Mouse (Mus musculus) hindbrain, embryonic 13.5 days (tissue): Measurements from ENCODE around the gene Olfr458. TPM values are rescaled to one million over a fixed set of nuclear protein-coding genes. Genes with fewer than 3 reads are reported as not detected.
"Not testable (repeated sequence)": the region's sequence is repeated elsewhere in the genome, so short reads cannot be mapped to it uniquely, and the experiment has no call there.

Experiments
- ATAC-seq: fragments of 200-750 bp; cut with Nextera tagmentation; 2 replicates; pipeline ENCODE4 v1.8.0; 2017; ENCODE audit warnings: moderate TSS enrichment; ENCODE audit not compliant: low FRiP score
- H3K27ac ChIP-seq: fragments of 300-500 bp; sonication (generic); 2 replicates; pipeline ENCODE4 v1.5.1; 2015; ENCODE audit warnings: inconsistent platforms, mild to moderate bottlenecking, moderate library complexity
- H3K27me3 ChIP-seq: fragments of 300-500 bp; sonication (generic); 2 replicates; pipeline ENCODE4 v1.6.1; 2015; ENCODE audit warnings: mild to moderate bottlenecking, inconsistent platforms
- H3K36me3 ChIP-seq: fragments of 300-500 bp; sonication (generic); 2 replicates; pipeline ENCODE4 v1.6.1; 2015; ENCODE audit warnings: mild to moderate bottlenecking, inconsistent platforms
- H3K4me1 ChIP-seq: fragments of 300-500 bp; sonication (generic); replicated peaks from 2 replicates; pipeline ENCODE4 v1.6.1; 2015; ENCODE audit warnings: inconsistent platforms
- H3K4me2 ChIP-seq: fragments of 300-500 bp; sonication (generic); 2 replicates; pipeline ENCODE4 v1.6.1; 2015; ENCODE audit warnings: inconsistent platforms, mild to moderate bottlenecking, moderate library complexity
- H3K4me3 ChIP-seq: fragments of 300-500 bp; sonication (generic); 2 replicates; pipeline ENCODE4 v1.5.1; 2015; ENCODE audit warnings: mild to moderate bottlenecking, inconsistent platforms
- H3K9ac ChIP-seq: fragments of 300-500 bp; sonication (generic); 2 replicates; pipeline ENCODE4 v1.6.1; 2015; ENCODE audit warnings: mild to moderate bottlenecking, inconsistent platforms
- H3K9me3 ChIP-seq: fragments of 300-500 bp; sonication (generic); 2 replicates; pipeline ENCODE4 v1.6.1; 2016; ENCODE audit warnings: inconsistent platforms
- WGBS: fragments of 180-500 bp; shearing (Covaris S2); methylation state at CpG from one replicate; pipeline ENCODE4 v1.1.7; 2015; 5-methylcytosine and 5-hydroxymethylcytosine counted together
- polyA plus RNA-seq: library from polyadenylated mRNA; unstranded; fragments of >200 nt; fragmentation: Nextera tagmentation; extraction: Ambion mirVana; gene quantifications from 2 replicates; pipeline ENCODE4 v1.2.1, GENCODE M21; 2015

The Olfr458 gene
- polyA plus RNA-seq: not detected in 2 replicates

GRCm38 (mm10) chr6:42465096-42465495 is at the start of gene Olfr458:
Gene Olfr458 (minus strand): TSS chr6:42465196.
- Histone ChIP-seq H3K9ac (no peak within 1 kb of the TSS), H3K27ac (no peak within 1 kb of the TSS), H3K4me3 (no peak within 1 kb of the TSS), H3K4me1 (no peaks in the 10 kb centered on the region), H3K36me3 (no peaks in the 10 kb centered on the region), H3K27me3 (no peaks in the 10 kb centered on the region), H3K9me3 (no peaks in the 10 kb centered on the region), H3K4me2 (no peak within 1 kb of the TSS)
- ATAC-seq: no peak
- WGBS: 78% methylated on average over 1 of the region's 1 CpGs

DNA sequence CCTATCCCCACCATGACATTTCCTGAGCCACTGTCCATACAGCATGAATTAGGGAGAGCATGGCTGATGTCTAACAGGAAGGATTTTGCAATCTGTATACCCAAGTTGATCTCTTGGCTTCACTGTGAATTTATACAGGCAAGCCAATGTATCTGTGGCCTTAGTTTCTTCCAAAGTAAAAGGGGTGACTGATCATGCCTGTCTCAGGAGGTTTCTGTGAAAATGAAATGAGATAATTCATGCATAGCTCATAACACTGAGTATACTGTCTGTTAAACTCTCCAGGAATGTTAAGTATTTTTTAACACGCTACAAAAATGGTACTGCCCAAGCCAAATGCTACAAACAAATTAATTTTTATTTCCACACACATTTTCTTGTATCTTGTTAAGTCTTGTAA is 48.5 kb upstream of the Olfr458 start:
- Histone ChIP-seq H3K4me3 (no peak overlapping the region), H3K4me1 (no peaks in the 10 kb centered on the region), H3K36me3 (no peaks in the 10 kb centered on the region), H3K9me3 (no peaks in the 10 kb centered on the region), H3K27me3 (no peaks in the 10 kb centered on the region), H3K27ac (no peak overlapping the region), H3K9ac (no peak overlapping the region), H3K4me2 (no peak overlapping the region)
- no peak for ATAC-seq
- 83% methylated on average over 1 of the region's 1 CpGs for WGBS

GRCm38 (mm10) chr6:42509311-42509710 is 44.3 kb upstream of the Olfr458 start:
- Histone ChIP-seq H3K9me3 (no peaks in the 10 kb centered on the region), H3K27ac (no peak overlapping the region), H3K4me1 (no peaks in the 10 kb centered on the region), H3K4me3 (no peak overlapping the region), H3K36me3 (no peaks in the 10 kb centered on the region), H3K9ac (no peak overlapping the region), H3K27me3 (no peaks in the 10 kb centered on the region), H3K4me2 (no peak overlapping the region)
- no peak for ATAC-seq

DNA sequence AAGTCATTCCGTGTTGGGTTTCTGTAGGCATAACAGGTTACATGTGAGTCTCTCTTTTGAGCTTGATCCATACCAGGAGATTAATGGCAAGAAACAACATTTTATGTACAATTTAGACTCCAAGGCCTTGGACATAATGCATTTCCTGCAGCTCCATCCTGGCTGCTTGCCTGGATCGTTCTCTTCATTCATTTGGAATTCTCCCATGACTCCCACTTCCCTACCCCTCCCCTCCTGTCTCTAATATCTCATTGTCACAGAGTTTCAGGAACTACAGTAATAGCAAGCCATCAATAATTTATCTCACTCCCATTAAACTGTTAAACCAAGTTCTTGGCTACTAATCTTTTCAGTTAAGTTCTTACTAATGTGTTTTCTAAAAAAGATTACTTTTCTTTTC is 38.5 kb upstream of the Olfr458 start:
- no peak for ATAC-seq
- 86% methylated on average over 2 of the region's 2 CpGs for WGBS
- no peak overlapping the region for H3K4me2 ChIP-seq
- H3K27me3 ChIP-seq: no peaks in the 10 kb centered on the region
- H3K9ac ChIP-seq: no peak overlapping the region
- no peaks in the 10 kb centered on the region for H3K9me3 ChIP-seq
- no peaks in the 10 kb centered on the region for H3K36me3 ChIP-seq
- H3K4me1 ChIP-seq: no peaks in the 10 kb centered on the region
- H3K27ac ChIP-seq: no peak overlapping the region
- H3K4me3 ChIP-seq: no peak overlapping the region

- Histone ChIP-seq H3K4me1 (no peaks in the 10 kb centered on the region), H3K36me3 (no peaks in the 10 kb centered on the region), H3K27ac (no peak overlapping the region), H3K27me3 (no peaks in the 10 kb centered on the region), H3K9me3 (no peaks in the 10 kb centered on the region), H3K4me2 (no peak overlapping the region), H3K9ac (no peak overlapping the region), H3K4me3 (no peak overlapping the region)
- no peak for ATAC-seq
- 83% methylated on average over 1 of the region's 1 CpGs for WGBS
Observed at GRCm38 (mm10) chr6:42489731-42490130, 24.7 kb upstream of the Olfr458 start.

GRCm38 (mm10) chr6:42487114-42487513 is 22.1 kb upstream of the Olfr458 start, which contains the start of gene Olfr456:
Gene Olfr456 (minus strand): TSS chr6:42487214.
- H3K4me3 ChIP-seq: no peak within 1 kb of the TSS
- H3K27ac ChIP-seq: no peak within 1 kb of the TSS
- 82% methylated on average over 1 of the region's 1 CpGs for whole genome bisulfite sequencing
- no peak for ATAC-seq
- H3K4me2 ChIP-seq: no peak within 1 kb of the TSS
- H3K27me3 ChIP-seq: no peaks in the 10 kb centered on the region
- no peaks in the 10 kb centered on the region for H3K9me3 ChIP-seq
- no peaks in the 10 kb centered on the region for H3K4me1 ChIP-seq
- no peak within 1 kb of the TSS for H3K9ac ChIP-seq
- no peaks in the 10 kb centered on the region for H3K36me3 ChIP-seq

DNA sequence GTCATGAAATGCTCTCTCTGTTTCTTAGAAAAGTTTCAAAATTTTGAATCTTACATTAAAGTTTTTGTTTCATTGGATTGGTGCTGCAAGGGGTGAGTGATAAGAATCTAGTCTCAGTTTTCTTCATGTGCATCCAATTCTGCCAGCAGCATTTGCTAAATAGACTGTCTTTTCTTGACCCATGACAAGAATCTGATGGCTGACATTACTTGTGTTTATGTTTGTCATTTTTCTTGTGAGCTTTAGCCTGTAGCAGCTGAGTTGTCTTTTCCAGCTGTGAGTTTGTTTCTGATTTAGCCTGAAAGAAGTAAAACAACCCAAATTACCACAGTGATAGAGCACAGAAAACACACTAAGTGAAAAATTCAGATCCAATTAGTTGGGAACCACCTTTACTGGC is 19.6 kb upstream of the Olfr458 start:
- no peak overlapping the region for H3K4me2 ChIP-seq
- no peak for ATAC-seq
- H3K9ac ChIP-seq: no peak overlapping the region

GRCm38 (mm10) chr6:42476235-42476634 is 11.2 kb upstream of the Olfr458 start, which contains the start of gene Olfr457:
Gene Olfr457 (minus strand): TSS chr6:42476335.
- no peak for ATAC-seq

More for the DNA sequence above, 19.6 kb upstream of the Olfr458 start:
- Histone ChIP-seq H3K9me3 (no peaks in the 10 kb centered on the region), H3K4me3 (no peak overlapping the region), H3K27ac (no peak overlapping the region), H3K36me3 (no peaks in the 10 kb centered on the region), H3K4me1 (no peaks in the 10 kb centered on the region), H3K27me3 (no peaks in the 10 kb centered on the region)

DNA sequence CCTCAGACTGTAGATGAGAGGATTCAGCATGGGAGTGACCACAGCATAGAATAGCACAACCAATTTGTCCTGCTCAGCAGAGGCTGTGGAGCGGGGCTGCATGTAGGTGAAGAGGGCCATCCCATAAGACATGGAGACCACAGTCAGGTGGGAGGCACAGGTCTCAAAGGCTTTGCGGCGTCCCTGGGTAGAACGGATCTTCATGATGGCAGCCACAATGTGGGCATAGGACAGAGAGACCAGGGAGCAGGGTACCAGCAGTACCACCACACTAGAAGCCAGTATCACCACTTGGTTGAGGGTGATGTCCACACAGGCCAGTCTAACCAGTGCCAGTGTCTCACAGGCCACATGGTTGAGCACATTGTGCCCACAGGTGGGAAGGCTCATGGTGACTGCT is 6.3 kb upstream of the Olfr458 start:
- H3K36me3 ChIP-seq, H3K4me1 ChIP-seq, H3K27ac ChIP-seq, H3K9me3 ChIP-seq, H3K9ac ChIP-seq, H3K4me2 ChIP-seq, H3K27me3 ChIP-seq, ATAC-seq, H3K4me3 ChIP-seq: not testable (repeated sequence)
- 94% methylated on average over 4 of the region's 4 CpGs for WGBS

More at GRCm38 (mm10) chr6:42476235-42476634, 11.2 kb upstream of the Olfr458 start, which contains the start of gene Olfr457:
- Histone ChIP-seq H3K4me2 (no peak within 1 kb of the TSS), H3K4me3 (no peak within 1 kb of the TSS), H3K9me3 (no peaks in the 10 kb centered on the region), H3K4me1 (no peaks in the 10 kb centered on the region), H3K9ac (no peak within 1 kb of the TSS), H3K36me3 (no peaks in the 10 kb centered on the region), H3K27me3 (no peaks in the 10 kb centered on the region), H3K27ac (no peak within 1 kb of the TSS)
- 80% methylated on average over 1 of the region's 1 CpGs for WGBS

DNA sequence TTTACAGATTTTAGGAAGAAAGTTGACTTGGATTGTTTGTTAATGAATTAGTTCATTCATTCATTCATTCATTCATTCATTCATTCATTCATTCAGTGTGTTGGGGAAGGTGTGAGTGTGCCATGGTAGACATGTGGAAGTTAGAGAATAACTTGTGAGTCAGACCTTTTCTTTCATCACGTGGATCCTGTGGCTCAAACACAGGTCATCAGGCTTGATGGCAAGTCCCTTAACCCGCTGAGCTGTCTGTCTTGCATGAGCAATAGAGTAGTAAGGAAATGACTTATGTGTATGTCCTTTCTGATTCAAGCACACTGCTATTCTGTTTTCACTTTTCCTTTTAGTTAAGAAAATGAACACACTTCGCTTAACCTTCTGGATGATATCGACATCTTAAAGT is 5.5 kb upstream of the Olfr458 start:
- no peak overlapping the region for H3K4me2 ChIP-seq
- no peak overlapping the region for H3K9ac ChIP-seq
- H3K27me3 ChIP-seq: no peaks in the 10 kb centered on the region
- H3K4me3 ChIP-seq: no peak overlapping the region
- ATAC-seq: no peak
- H3K36me3 ChIP-seq: no peaks in the 10 kb centered on the region
- H3K4me1 ChIP-seq: no peaks in the 10 kb centered on the region
- WGBS: 88% methylated on average over 4 of the region's 4 CpGs
- no peak overlapping the region for H3K27ac ChIP-seq
- H3K9me3 ChIP-seq: no peaks in the 10 kb centered on the region

GRCm38 (mm10) chr6:42447381-42447780 is 17.6 kb downstream of the Olfr458 start:
- no peak overlapping the region for H3K4me3 ChIP-seq
- no peaks in the 10 kb centered on the region for H3K9me3 ChIP-seq
- H3K4me2 ChIP-seq: no peak overlapping the region
- no peaks in the 10 kb centered on the region for H3K27me3 ChIP-seq
- no peak for ATAC-seq
- H3K36me3 ChIP-seq: no peaks in the 10 kb centered on the region
- no peak overlapping the region for H3K27ac ChIP-seq
- H3K9ac ChIP-seq: no peak overlapping the region
- no peaks in the 10 kb centered on the region for H3K4me1 ChIP-seq
- WGBS: 78% methylated on average over 2 of the region's 2 CpGs

- Histone ChIP-seq H3K4me1 (no peaks in the 10 kb centered on the region), H3K4me2 (no peak overlapping the region), H3K27me3 (no peaks in the 10 kb centered on the region), H3K27ac (no peak overlapping the region), H3K9ac (no peak overlapping the region), H3K9me3 (no peaks in the 10 kb centered on the region), H3K4me3 (no peak overlapping the region), H3K36me3 (no peaks in the 10 kb centered on the region)
- WGBS: 78% methylated on average over 2 of the region's 2 CpGs
- no peak for ATAC-seq
Observed at GRCm38 (mm10) chr6:42444491-42444890, 20.5 kb downstream of the Olfr458 start.

DNA sequence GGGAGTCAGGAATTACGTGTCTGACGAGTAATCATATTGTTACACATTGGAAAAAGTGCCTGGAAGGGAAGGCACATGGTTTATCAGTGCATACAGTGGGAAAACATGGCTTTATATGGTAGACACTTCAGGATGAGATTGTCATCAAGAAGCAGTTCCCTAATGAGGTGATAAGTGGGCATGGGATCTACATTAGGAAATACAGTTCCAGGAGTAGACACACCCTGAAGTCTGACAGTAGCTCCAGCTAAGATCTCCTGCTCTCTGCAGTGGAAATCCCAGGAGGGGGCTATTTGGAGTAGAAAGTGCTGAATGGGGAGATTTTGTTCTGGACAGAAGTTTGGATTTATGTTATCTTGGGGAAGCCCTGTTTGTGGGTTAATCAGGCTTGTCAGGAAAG is 23.6 kb downstream of the Olfr458 start:
- ATAC-seq: no peak
- H3K4me2 ChIP-seq: no peak overlapping the region
- H3K27me3 ChIP-seq: no peaks in the 10 kb centered on the region
- H3K9me3 ChIP-seq: no peaks in the 10 kb centered on the region
- H3K36me3 ChIP-seq: no peaks in the 10 kb centered on the region
- no peak overlapping the region for H3K27ac ChIP-seq
- WGBS: 83% methylated on average over 2 of the region's 2 CpGs
- H3K9ac ChIP-seq: no peak overlapping the region
- H3K4me1 ChIP-seq: no peaks in the 10 kb centered on the region
- no peak overlapping the region for H3K4me3 ChIP-seq
